Mouse (Mus musculus): ENCODE data around the gene Zscan29.

The Zscan29 gene

DNA sequence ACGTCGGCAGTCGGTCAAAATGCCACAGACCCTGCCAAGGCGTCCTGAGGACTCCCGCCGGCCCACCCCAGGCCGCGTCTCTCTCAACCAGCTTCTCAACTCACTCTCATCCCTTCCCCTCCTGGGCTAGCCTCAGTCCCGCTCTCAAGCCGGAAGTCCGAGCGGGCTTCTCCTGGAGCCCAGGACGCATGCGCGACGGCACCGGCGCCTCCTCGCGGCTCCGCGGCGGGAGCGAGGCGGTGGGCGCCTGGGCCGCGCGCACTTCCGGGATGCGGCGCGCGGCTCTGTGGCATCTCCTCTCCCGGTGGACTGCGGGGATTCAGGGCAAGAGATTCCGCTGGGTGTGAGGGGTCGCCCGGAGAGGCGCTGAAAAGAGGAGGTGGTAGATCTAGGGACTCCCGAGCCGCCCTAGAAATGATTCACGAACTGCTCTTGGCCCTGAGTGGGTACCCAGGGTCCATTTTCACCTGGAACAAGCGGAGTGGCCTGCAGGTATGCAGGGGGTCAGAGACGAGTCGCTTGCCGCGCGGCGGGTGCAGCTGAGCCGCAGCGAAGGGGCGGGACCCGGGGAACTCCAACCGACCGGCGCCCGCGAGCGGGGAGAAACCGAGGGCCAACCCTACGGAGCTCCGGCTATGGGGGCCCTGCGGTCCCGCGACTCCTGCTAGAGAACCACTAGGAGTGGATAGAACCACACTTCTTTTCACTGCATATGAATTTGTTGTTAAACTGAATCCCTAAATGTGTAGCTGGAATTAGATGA, at the start of gene Zscan29:
Zscan29 (minus strand) TSS at position 146 of the 763 bp plus-strand sequence.
- peak; percentile 78 for DNase-seq (ENCODE audit: low read depth, low spot score)

DNA sequence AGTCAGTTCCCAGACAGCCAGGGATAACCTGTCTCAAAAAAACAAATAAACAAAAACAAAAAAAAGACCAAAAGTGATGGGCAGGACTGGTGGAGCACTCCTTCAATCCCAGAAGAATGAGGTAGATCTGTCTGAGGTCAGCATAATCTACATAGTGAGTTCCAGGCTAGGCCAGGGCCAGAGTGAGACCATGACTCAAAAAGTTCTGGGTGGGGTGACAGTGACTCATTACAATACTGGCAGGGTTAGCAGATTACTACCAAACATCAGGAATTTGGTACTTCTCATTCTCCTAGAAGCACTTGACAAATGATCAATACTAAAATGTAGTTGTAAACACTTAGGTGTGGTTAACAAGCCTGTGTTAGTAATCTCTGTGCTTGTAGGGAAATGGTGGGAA, 49.1 kb upstream of the Zscan29 start:
- no peak for DNase-seq (ENCODE audit: low read depth, low spot score)

DNA sequence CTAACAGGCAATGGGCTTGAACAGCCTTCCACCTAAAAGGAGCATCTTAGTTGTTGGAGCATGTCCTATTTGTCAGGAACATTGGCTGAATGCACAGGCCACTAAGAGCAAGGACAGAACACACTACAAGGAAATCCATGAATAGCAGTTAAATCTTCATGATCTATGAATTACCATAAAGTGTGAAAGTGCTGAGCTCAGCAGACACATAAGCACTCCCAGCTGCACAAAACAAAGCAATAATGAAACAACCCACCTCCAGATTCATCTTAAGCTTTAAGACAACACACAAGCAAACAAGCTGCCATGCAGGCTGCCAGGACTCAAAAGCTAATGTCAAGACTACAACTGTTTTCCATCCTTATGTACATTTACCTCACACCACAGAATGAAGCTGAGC, 48.3 kb upstream of the Zscan29 start:
- DNase-seq (ENCODE audit: low read depth, low spot score): no peak

DNA sequence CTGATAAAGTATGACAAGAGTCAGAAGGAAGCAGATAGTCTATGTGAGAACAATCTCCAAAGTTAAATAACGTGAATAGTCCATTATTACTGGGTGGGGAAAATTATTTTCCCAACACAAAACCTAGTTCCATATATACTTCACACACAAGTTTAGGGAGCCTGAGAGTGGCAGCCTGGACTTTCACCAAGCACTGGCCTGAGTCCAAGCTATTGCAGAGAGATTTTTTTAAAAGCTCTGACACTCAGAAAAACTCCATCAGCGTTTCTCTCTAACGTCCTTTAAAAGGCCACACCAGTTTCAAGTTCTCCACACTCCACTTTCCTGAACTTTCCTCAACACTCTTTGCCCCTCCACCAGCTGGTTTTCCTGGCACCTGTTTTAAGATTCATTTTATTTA, 43.6 kb upstream of the Zscan29 start:
- DNase-seq (ENCODE audit: low read depth, low spot score): no peak

DNA sequence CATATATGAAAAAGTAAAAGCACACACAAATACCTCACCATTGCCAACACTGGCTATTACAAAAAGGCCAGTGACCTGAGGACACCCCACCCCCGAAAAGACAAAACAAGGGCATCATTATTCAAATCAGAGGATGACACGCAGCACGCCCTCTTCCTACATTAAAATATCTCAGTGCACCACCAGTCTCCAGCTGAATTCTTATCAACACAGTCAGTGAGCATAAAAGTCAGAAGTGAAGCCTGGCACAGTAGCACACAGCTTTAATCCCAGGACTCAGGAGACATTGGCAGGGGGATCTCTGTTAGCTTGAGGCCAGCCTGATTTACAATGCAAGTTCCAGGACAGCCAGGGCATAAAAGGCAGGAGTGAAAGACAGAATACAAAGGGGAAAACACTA, 35.6 kb upstream of the Zscan29 start:
- DNase-seq (ENCODE audit: low read depth, low spot score): no peak

DNA sequence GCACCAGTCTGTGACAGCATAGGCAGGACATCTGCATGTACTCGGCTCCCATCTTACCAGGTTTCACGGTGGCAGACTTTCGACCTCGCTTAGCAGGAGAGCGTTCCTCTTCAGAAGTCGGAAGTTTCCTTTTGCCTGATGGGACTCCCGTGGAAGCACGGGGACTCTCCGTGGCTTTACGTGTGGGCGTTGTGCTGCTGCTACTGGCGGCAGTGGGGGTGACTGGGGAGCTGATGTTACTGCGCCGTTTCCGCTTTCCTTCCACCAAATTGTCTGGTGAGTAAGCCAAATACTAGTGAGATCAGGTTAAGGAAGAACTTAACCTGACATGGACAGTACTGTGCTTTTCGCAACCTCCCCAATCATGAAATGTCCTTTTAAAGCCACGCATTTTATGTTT, 33.4 kb upstream of the Zscan29 start:
- no peak for DNase-seq (ENCODE audit: low read depth, low spot score)

DNA sequence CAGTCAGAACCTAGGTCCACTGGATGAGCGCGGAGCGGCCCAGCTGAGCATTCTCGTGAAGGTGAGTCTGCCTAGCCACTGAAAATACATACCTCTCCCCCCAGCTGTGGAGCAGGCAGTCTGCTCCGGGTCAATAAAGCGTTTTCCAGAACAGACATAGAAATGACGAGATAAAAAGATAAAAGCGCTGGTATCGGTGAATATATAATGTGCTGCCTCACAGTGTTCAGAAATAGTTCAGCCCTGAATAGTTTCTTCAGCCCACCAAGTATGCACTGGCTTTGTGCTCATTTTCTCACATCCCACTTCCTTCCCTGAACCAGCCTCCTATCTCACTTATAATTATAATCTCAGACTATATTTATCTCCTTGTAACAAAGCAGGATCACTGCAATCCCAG, 24.5 kb upstream of the Zscan29 start:
- DNase-seq (ENCODE audit: low read depth, low spot score): no peak

DNA sequence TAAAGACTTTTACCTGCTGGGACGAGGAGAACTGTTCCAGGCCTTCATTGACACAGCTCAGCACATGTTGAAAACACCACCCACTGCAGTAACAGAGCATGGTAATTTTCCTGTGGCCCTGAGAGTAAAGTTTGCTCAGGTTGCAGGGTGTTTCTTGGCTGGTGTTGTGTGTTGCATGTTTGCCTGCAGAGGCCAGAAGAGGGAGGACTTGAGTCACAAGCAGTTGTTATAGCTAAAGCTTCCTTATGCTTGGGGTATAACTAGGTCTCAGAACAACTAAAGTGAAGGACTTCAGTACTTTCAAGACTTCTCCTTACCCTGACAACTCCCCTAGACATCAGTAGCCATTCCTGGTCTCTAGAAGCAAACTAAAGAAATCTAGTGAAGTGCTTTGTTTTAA, 17.6 kb upstream of the Zscan29 start:
- no peak for DNase-seq (ENCODE audit: low read depth, low spot score)

DNA sequence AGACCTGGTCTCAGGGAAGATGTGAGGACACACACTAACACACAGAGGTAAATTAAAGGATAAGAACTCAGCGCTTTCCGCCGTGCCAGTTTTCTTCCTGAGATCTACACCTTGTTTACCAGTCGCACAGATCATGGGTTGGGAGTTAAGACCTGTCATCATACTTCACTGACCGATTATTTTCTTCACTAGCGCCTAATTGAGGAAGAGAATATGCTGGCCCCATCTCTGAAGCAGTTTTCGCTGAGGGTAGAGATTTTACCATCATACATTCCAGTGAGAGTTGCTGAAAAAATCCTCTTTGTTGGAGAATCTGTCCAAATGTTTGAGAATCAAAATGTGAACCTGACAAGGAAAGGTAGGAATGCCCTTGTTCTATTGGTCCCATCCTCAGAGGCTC, 13.2 kb upstream of the Zscan29 start:
- no peak for DNase-seq (ENCODE audit: low read depth, low spot score)

DNA sequence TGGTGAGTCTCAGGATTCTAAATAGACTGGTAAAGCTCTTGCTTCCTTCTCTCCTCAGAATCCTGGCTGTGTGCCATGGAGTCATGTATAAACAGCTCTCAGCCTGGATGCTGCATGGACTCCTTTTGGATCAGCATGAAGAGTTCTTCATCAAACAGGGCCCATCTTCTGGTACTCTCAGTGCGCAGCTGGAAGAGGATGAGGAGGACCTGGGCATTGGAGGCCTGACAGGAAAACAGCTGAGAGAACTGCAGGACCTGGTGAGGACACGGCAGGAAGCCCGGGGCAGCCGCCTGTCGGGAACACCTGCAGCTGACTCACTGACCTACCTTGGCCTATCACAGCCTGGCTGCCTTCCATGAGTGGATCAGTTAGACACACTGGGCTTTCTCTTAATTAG, 12.5 kb upstream of the Zscan29 start:
- no peak for DNase-seq (ENCODE audit: low read depth, low spot score)

DNA sequence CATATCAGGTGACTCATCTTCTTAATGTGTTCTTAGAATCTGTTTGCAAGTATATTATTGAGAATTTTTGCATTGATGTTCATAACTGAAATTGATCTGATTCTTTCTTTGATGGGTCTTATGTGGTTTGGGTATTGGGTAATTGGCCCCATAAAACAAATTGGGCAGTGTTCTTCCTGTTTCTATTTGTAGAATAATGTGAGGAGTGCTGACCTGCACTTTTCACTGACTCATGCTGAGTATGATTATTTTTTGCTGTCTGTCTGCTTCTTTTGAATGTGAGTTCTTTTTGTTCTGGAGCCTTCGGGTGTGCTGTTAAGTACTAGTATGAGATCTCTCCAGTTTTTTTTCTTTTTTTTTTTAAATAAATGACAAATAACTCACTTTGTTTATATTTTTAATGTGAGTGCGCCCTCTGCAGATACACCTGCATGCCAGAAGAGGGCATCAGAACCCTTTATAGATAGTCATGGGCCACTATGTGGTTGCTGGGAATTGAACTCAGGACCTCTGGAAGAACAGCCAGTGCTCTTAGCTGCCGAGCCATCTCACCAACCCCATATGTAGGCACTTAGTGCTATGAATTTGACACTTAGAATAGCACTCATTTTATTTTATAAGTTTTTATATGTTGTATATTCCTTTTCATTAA, 8.0 kb upstream of the Zscan29 start:
- DNase-seq (ENCODE audit: low read depth, low spot score): no peak

DNA sequence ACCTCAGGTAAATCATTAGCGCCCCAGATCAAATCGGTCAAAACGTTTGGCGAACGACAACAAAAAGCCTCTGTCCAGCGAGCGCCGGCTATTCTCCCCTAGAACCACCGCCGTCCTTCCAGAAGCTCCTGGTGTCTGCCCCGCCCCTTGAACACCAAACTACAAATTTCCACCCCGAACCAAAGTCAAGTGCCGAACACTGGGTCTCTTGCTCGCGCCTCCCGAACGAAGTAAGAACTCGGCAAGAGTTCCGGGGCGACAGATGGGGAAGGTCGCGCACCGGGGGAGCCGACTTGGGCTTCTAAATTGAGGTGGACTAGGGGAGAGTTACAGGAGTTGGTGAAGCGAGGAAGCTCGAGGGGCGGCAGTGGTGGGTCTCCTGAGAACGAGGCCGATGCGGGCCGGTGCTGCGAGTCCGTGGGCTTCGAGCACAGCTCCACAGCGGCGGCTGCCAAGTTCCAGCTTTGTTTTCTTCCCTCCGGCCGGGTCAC, 399 bp downstream of the Zscan29 start, which contains the start of gene Tubgcp4:
Tubgcp4 (plus strand) TSS at position 174 of the 491 bp plus-strand sequence.
- DNase-seq (ENCODE audit: low read depth, low spot score): peak; percentile 14

DNA sequence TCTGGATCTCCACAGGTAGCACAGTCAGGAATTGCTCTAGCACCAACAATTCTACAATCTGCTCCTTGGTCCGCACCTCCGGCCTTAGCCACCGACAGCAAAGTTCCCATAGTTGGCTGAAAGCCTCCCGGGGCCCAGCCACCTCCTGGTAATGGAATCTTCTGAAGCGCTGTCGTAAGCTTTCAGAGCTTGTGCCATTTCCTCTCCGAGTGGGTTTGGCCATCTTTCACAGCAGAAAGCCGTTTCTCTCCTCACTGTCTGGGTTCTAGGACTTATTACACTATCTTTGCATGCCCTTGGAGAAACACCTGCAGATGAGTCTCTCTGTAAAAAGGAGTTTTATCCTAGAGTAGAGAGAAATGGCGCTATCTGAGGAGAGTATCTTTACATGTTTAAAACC, 1.0 kb downstream of the Zscan29 start:
- no peak for DNase-seq (ENCODE audit: low read depth, low spot score)

DNA sequence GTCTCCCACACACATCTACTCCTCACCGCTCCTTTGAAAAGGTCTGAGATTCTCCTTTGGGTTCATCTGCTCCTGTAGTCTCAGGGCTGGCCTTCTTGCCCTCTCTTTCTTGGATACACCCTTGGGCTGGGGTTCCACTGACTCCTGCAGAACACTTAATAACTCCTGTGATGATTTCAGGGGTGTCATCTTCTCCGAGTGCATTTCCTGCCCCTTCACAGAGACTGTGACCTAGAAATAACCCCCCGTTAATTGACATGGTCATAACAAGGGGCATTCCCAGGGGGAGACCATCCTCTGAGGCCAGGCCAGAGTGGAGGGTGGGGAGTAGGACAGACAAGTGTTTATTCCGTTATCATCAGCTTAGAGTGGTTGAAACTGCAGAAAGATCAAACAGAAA, 1.8 kb downstream of the Zscan29 start:
- no peak for DNase-seq (ENCODE audit: low read depth, low spot score)

DNA sequence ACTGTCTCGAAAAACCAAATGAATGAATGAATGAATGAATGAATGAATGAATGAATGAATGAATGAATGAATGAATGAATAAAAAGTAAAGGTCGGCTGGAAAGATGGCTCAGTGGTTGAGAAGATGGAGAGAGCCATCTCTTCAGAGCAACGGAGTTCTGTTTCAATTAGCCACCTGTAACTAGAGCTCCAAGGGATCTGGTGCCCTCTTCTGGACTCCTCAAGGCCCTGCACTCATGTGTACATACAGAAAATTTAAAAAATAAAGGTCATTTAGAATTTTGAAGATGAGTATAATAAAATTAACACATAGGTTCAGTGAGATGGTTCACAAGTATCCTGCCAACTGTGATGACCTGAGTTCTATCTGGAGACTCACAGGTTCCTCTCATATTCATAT, 17.8 kb downstream of the Zscan29 start:
- DNase-seq (ENCODE audit: low read depth, low spot score): no peak

DNA sequence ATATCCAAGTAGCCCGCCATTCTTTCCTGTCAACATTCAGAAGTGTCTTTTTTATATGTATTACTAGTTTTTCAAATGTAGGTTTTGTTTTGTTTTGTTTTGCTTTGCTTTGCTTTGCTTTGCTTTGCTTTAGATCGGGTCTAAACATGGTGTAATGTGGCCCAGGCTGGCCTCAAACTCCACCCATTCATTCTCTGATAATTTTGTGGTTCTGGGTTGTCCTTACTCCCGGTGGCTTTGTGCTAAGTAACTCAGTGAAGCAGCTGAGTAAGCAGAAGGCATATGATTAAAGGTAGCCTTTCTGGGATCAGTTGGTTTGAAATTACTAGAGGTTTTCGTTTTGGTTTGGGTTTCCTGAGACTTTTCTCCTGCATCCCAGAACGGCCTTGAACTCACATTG, 21.2 kb downstream of the Zscan29 start:
- DNase-seq (ENCODE audit: low read depth, low spot score): no peak

DNA sequence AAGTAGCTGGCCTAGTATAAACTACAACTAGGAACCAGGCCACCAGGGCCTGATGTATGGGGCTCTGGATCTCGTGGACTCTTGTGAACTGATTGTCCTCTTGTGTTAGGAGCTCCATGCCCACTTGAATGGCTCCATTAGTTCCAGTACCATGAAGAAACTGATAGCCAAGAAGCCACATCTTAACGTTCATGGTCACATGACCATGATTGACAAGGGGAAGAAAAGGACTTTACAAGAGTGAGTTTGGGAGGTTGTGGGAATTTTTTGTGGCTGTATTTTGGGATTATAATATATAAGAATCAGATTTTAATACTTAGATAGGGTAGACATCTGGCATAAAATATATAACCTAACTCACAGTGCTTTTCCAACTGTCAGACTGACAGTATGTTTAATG, 28.5 kb downstream of the Zscan29 start:
- no peak for DNase-seq (ENCODE audit: low read depth, low spot score)

DNA sequence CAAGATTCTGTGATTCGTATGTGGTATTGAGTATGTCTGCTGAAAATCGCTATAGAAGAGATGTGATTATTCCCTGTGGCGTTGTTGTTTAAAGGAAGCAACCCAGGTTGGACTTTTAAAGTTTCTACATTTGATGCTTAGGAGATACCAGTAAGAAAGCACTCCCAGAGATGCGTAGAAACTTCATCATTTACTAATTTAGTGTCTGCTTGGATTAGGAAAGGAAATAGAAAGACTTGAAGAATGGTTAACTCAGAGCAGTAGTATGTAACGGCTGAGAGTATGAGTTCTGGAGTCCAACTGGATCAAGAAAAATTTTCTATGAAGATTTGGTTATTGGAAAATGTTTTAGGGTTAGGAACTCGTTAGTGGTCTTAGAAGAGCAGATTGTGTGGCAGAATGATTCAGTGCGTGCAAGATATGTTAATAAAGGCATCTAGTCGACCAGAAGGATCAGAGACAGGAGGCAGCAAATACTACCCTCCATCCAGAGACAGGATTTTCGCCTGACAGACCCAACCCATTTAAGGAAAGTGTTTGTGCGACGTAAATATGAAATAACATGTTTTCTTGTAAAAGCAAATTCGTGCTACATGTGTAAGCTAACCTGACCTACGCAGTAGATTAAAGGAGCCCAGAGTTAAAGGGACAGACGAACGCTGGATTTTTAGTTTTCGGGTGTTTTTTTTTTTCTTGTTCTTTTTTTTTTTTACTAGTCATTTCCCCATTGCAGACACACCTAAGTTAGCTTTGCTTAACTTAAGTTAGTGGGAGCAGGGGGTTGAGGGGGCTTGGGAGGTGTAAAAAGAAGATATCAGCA, 29.5 kb downstream of the Zscan29 start:
- no peak for DNase-seq (ENCODE audit: low read depth, low spot score)

DNA sequence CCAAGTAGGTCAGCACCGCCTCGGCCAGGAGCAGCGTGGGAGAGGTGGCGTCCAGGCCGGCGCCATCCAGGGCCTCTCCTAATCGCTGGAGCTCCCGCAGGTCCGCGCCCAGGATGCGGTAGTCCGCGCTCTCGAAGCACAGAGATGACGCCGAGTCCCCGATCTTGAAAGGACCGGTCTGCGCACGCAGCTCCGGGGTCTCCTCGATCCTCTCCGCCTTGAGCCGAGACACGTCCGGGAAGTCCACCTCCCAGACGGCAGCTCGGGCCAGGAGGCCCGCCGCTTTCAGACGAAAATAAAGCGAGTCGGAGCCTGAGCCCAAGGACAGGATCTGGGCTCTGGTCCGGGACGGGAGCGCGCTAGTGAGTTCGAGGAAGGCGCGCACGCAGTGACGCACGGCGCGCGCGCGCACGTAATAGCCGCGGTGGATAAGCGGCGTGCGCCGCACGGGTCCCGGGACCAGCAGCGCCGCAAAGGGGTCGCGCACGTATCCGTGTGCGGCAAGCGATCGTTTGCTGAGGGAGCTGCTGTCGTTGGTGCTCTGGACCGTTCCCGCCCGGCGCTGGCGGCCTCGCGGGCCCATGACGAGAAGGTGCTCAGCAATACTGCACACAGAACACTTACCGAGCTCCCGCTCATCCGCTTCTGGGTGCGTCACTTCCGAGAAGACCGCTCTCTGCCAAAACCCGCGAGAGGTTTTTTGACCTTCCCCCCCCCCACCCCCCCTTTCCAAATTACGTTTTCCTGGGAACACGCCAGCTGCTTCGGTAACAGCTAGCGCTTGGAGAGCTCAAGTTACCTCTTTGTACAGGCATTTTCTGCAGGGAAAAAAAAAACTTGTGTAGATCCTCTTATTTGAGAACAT, 30.7 kb downstream of the Zscan29 start, which contains the start of the genes Adal and Lcmt2:
Adal (plus strand) TSS at position 411 of the 865 bp plus-strand sequence.
Lcmt2 (minus strand) TSS at position 636 of the 865 bp plus-strand sequence.
- DNase-seq (ENCODE audit: low read depth, low spot score): peak; percentile 64

DNA sequence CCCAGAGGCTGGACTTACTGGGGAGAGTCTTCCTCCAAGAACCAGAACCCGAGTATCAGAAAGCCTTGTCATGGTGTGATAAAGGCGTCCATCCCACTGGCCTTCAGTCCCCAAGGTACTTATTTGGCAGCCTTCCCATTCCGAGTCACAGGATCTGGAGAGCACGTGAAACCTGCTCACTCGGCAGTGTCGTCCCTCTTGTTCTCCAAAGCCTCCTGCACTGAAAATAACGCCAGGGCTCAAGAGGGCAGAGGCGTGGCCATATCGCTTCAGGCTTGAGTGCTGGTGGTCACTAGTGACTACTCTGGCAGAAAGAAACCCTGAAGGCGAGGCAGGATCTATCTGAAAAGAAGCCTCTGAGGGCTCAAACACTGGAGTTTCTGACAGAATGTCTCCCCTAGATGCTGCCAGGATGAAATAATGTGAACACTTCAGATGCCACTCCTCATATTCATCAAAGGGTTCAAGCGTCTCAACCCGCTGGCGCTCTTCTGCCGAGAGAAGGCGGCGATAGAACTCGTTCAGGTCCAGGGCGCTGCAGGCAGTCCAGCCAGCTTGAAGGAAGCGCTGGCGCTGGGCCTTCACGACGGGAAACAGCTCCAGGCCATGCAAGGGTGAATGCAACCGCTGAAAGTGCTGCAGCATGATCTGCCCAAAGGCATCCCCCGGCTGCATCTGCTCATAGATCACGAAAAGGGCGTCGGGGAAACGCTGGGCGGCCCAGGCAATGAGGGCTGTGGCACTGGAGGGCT, 31.5 kb downstream of the Zscan29 start:
- DNase-seq (ENCODE audit: low read depth, low spot score): peak; percentile 14

All from WW6 (cell line).